Mouse (Mus musculus): Measurements from ENCODE around the gene Tspan31.

The Tspan31 gene

GRCm38 (mm10) chr10:127092742-127093141 is 22.7 kb upstream of the Tspan31 start:
- TF ChIP-seq GATA4 (IDR thresholded peaks at IDR 0.05; ENCODE audit: insufficient replicate concordance, low read length): no peak

GRCm38 (mm10) chr10:127091507-127092396 is 21.7 kb upstream of the Tspan31 start:
- no peak for TF ChIP-seq GATA4 (IDR thresholded peaks at IDR 0.05; ENCODE audit: insufficient replicate concordance, low read length)

- TF ChIP-seq GATA4 (IDR thresholded peaks at IDR 0.05; ENCODE audit: insufficient replicate concordance, low read length): no peak
Measured at GRCm38 (mm10) chr10:127090560-127091411, 20.7 kb upstream of the Tspan31 start.

GRCm38 (mm10) chr10:127085633-127086032 is 15.6 kb upstream of the Tspan31 start:
- no peak for TF ChIP-seq GATA4 (IDR thresholded peaks at IDR 0.05; ENCODE audit: insufficient replicate concordance, low read length)

- no peak for TF ChIP-seq GATA4 (IDR thresholded peaks at IDR 0.05; ENCODE audit: insufficient replicate concordance, low read length)
Measured at GRCm38 (mm10) chr10:127085052-127085451, 15.0 kb upstream of the Tspan31 start.

- TF ChIP-seq GATA4 (IDR thresholded peaks at IDR 0.05; ENCODE audit: insufficient replicate concordance, low read length): no peak
Measured at GRCm38 (mm10) chr10:127083915-127084306, 13.8 kb upstream of the Tspan31 start.

GRCm38 (mm10) chr10:127083292-127083914 is 13.3 kb upstream of the Tspan31 start:
- no peak for TF ChIP-seq GATA4 (IDR thresholded peaks at IDR 0.05; ENCODE audit: insufficient replicate concordance, low read length)

GRCm38 (mm10) chr10:127081996-127082620 is 12.0 kb upstream of the Tspan31 start:
- TF ChIP-seq GATA4 (IDR thresholded peaks at IDR 0.05; ENCODE audit: insufficient replicate concordance, low read length): no peak

- no peak for TF ChIP-seq GATA4 (IDR thresholded peaks at IDR 0.05; ENCODE audit: insufficient replicate concordance, low read length)
Measured at GRCm38 (mm10) chr10:127080901-127081780, 11.1 kb upstream of the Tspan31 start.

- TF ChIP-seq GATA4 (IDR thresholded peaks at IDR 0.05; ENCODE audit: insufficient replicate concordance, low read length): no peak
Measured at GRCm38 (mm10) chr10:127079665-127080391, 9.8 kb upstream of the Tspan31 start.

GRCm38 (mm10) chr10:127078677-127079575 is 8.9 kb upstream of the Tspan31 start:
- TF ChIP-seq GATA4 (IDR thresholded peaks at IDR 0.05; ENCODE audit: insufficient replicate concordance, low read length): no peak

GRCm38 (mm10) chr10:127078001-127078676 is 8.1 kb upstream of the Tspan31 start:
- TF ChIP-seq GATA4 (IDR thresholded peaks at IDR 0.05; ENCODE audit: insufficient replicate concordance, low read length): no peak

Data from liver, adult (tissue).